Mouse (Mus musculus): ENCODE results near the gene Exoc3l4. TPM values are rescaled to one million over a fixed set of nuclear protein-coding genes. Genes with fewer than 3 reads are reported as not detected.

Gene Exoc3l4
- total RNA-seq, 4 experiments from 2014 or later, result 5.0 to 7.7 (median 6.5) TPM

Other genes with a start within 250 kb of the Exoc3l4 start
- gene 4930595D18Rik, start 232.5 kb upstream of the Exoc3l4 start, total RNA-seq (2022), result not detected
- gene Amn, start 145.9 kb upstream of the Exoc3l4 start, total RNA-seq (2022), result 1 to 10 TPM; 4.4 to 8.6 (median 6.9) TPM
- gene Cdc42bpb, start 39.3 kb upstream of the Exoc3l4 start, total RNA-seq (2022), result 100 to 1,000 TPM; 114 to 140 (median 119) TPM
- gene Lbhd2, start 10.2 kb upstream of the Exoc3l4 start, total RNA-seq (2022), result 1 to 10 TPM in 2 of 4 experiments, under 1 TPM in 1, not detected in 1; 0.61 to 2.3 (median 1.3) TPM
- 1 to 10 TPM in 3 of 4 experiments, under 1 TPM in 1; 0.85 to 1.8 (median 1.4) TPM for gene Tnfaip2, start 25.5 kb downstream of the Exoc3l4 start, total RNA-seq (2022)
- gene Gm266, start 68.8 kb downstream of the Exoc3l4 start, total RNA-seq (2022), result 1 to 10 TPM; 3.6 to 6.6 (median 4.6) TPM
- gene Eif5, start 121.0 kb downstream of the Exoc3l4 start, total RNA-seq (2022), result 100 to 1,000 TPM; 235 to 288 (median 259) TPM
- gene Mark3, start 157.5 kb downstream of the Exoc3l4 start, total RNA-seq (2022), result 100 to 1,000 TPM in 1 of 4 experiments, 10 to 100 TPM in 3; 89.3 to 107 (median 96.8) TPM

Data from layer of hippocampus, adult 8-10 months (tissue).